Mouse (Mus musculus): ENCODE results near the gene Zfp667. TPM values are rescaled to one million over a fixed set of nuclear protein-coding genes. Genes with fewer than 3 reads are reported as not detected.

The Zfp667 gene
- polyA plus RNA-seq (2012; rRNA removed) = 0.24 and 0.28 TPM in 2 replicates

DNA sequence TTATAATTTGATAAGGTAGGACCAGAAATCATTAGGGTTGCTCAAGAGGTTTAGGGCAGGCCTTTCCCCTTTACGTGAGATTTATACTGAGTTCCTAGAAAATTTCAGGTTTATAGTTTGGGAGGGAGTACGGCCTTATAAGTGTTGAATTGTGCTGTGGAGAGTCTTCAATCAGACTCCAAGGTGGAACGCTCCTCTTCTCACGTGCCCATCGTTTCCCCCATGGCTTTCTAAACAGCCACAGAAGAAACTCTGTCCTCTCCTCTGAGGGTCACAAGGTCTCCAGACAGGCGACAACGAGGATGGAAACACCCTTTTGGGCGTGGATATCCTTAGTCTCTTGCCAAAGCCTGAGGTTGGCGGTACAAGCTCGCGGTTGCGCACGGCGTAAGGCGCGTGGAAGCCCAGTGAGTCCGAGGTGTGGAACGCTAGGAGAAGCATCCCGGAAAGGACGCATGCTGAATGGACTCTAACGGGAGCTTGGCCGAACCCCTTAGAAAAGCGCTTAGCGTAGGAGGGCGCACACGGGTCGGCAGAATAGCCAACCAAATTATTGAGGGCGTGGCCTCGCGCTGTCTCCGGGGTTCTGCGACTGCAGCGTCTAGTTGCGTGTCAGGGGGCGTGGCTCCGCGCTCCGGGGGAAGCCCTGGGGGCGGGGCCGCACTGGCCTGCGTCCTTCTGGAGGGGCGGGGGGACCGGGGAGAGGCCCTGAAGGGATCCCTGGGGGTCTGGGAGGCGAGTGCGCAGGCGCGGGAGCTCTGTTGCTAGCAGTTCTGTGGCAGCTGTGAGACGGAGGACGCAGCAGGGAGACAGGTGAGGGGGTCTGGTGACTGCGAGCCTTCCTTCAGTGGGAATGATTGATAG is at the start of gene Zfp667:
Zfp667 (plus strand) TSS at position 738 of the 864 bp plus-strand sequence.

DNA sequence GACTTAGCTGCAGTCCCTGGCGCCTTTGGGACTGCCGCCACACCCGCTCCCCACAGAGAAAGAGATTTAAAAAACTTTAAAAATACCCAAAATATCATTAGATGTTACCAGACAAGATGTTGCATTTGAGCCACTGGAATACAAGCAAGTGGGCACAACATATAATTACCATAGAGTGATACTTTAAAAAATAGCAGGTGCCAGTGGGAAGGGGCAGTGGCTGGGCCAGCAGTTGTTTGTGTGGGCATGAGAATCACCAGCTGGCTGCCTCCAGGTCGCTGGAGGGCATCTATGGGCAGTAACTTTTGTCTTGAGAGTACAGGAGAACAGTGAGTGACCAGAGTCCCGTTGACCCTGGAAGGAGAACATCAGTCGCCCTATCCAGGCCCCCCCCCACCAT is 34.0 kb upstream of the Zfp667 start, which contains the start of gene Epp13:
Epp13 (plus strand) TSS at position 301 of the 400 bp plus-strand sequence.

DNA sequence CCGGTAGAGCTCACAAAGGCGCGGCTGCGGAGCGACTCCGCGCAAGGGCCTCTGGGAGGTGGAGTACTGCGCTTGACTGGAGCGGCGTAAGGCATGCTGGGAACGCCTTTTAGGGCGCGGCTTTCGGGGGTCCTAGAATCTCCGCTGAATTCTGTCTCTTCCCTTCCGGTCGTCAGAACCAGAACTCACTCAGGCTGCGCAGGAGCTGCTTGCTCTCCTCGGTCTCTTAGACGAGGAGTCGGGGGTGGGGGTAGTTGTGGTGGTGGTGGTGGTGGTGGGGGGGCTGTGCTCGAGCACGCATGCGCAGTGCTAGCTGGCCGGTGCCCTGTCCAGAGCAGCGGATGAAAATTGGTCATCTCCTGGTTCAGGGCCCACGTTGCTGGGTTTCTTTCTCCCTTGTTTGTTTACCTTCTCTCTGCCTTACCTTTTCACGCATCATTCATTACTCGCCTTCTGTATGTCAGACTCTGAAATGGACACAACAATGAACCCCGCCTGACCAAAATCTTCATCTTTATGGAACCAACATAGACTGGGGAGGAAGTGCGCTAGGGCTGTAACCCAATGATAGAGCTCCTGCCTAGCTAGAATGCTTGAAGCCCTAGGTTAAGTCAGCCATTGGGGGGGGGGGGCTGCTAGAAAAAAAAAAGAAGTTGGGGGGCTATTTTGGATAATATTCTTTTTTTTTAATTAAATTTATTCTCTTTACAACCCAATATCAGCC is 45.0 kb downstream of the Zfp667 start, which contains the start of gene Zfp583:
Zfp583 (minus strand) TSS at position 53 of the 724 bp plus-strand sequence.

DNA sequence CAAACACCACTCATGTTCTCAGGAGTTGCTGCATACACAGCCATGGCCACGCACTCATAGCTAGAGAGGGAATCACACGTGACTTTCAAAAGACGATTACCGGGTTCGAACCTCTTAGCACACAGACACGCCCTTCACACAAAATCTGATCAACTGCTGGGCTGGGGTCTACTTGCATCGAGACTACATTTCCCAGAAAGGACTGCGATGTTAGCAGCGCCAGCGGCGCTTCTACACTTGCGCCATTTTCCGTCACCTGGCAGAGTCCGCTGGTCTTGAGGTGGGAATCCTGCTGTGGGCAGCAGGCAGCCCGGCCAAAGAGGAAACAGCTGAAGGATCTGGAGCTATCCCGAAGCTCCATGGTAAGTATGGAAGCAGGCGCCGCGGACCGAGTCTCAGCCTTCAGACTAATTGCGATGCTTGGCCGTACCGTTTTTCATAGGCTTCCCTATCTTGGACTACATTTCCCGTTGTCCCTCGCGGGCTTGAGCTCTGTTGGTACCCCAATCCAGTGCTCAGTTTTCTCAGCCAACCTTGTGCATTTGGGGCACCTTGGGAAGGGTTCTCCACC is 57.2 kb downstream of the Zfp667 start, which contains the start of gene Gm3854:
Gm3854 (plus strand) TSS at position 259 of the 571 bp plus-strand sequence.

Other genes starting within 250 kb of the Zfp667 start
- not detected in 2 replicates for gene Nlrp4c, start 241.4 kb upstream of the Zfp667 start, polyA plus RNA-seq (2012; rRNA removed)
- 78.0 and 78.7 TPM in 2 replicates for gene Zfp787, start 130.6 kb upstream of the Zfp667 start, polyA plus RNA-seq (2012; rRNA removed)
- 44.4 and 57.7 TPM in 2 replicates for gene Zfp444, start 114.4 kb upstream of the Zfp667 start, polyA plus RNA-seq (2012; rRNA removed)
- not detected in 2 replicates for gene Galp, start 89.5 kb upstream of the Zfp667 start, polyA plus RNA-seq (2012; rRNA removed)
- not detected in 2 replicates for gene Zscan5b, start 64.3 kb upstream of the Zfp667 start, polyA plus RNA-seq (2012; rRNA removed)
- not detected in 2 replicates for gene Epp13, start 33.9 kb upstream of the Zfp667 start, polyA plus RNA-seq (2012; rRNA removed)
- 0.03 and 0.54 TPM in 2 replicates for gene Zfp583, start 44.7 kb downstream of the Zfp667 start, polyA plus RNA-seq (2012; rRNA removed)
- 0.03 TPM in 1 of 2 replicates, not detected in the other for gene Gm3854, start 57.2 kb downstream of the Zfp667 start, polyA plus RNA-seq (2012; rRNA removed)
- gene Zfp78, start 76.7 kb downstream of the Zfp667 start, polyA plus RNA-seq (2012; rRNA removed) = 0.07 and 0.22 TPM in 2 replicates
- gene Zfp28, start 96.7 kb downstream of the Zfp667 start, polyA plus RNA-seq (2012; rRNA removed) = 0.64 and 0.69 TPM in 2 replicates
- gene Smim17, start 112.1 kb downstream of the Zfp667 start, polyA plus RNA-seq (2012; rRNA removed) = not detected in 2 replicates
- not detected in 2 replicates for gene Gm20715, start 123.7 kb downstream of the Zfp667 start, polyA plus RNA-seq (2012; rRNA removed)
- not detected in 2 replicates for gene Olfr1344, start 152.1 kb downstream of the Zfp667 start, polyA plus RNA-seq (2012; rRNA removed)
- not detected in 2 replicates for gene Olfr1336, start 169.6 kb downstream of the Zfp667 start, polyA plus RNA-seq (2012; rRNA removed)
- gene Olfr1346, start 180.5 kb downstream of the Zfp667 start, polyA plus RNA-seq (2012; rRNA removed) = not detected in 2 replicates
- not detected in 2 replicates for gene Olfr5, start 200.4 kb downstream of the Zfp667 start, polyA plus RNA-seq (2012; rRNA removed)
- gene Olfr1347, start 213.2 kb downstream of the Zfp667 start, polyA plus RNA-seq (2012; rRNA removed) = not detected in 2 replicates
- not detected in 2 replicates for gene Olfr1348, start 222.2 kb downstream of the Zfp667 start, polyA plus RNA-seq (2012; rRNA removed)
- not detected in 2 replicates for gene Olfr1349, start 236.4 kb downstream of the Zfp667 start, polyA plus RNA-seq (2012; rRNA removed)